Comparison of ENCODE assay signal across 8 mouse cellular contexts in genomic region chr17:29093110-29093952, GRCm38 (mm10). TPM values are rescaled to one million over a fixed set of nuclear protein-coding genes. Genes with fewer than 3 reads are reported as not detected.
DNase-seq lines count a peak whose midpoint lies in the region; ATAC-seq and TF ChIP-seq lines count a peak whose summit lies in the region.

No protein-coding gene starts in this region.

- peak; percentile 98 for DNase-seq in ES-E14 (ENCODE audit: low read depth, low spot score)
- peak; percentile 89 to 93 for DNase-seq in heart, postnatal 10 days
- peak; percentile 82 for DNase-seq in large intestine, adult 2 months (ENCODE audit: low read depth, low spot score)
- peak; percentile 96 to 97 for DNase-seq in lung, adult 18-20 months
- DNase-seq in testis, postnatal 14 days (ENCODE audit: low spot score), result peak; percentile 83

- H3K4me3 ChIP-seq in ES-E14 (ENCODE audit: insufficient read depth in 1 of 2, low read depth in 1 of 2, low read length in 2 of 2, poor library complexity in 1 of 2, severe bottlenecking in 1 of 2), result peak overlapping the region; percentile 74 to 76
- H3K4me3 ChIP-seq in forebrain, embryonic 13.5 days, result peak overlapping the region; percentile 48
- peak overlapping the region; percentile 49 for H3K4me3 ChIP-seq in neural tube, embryonic 15.5 days (replicated peaks)

- ATAC-seq in cerebellum, adult (ENCODE audit: insufficient number of reproducible peaks, low FRiP score, low TSS enrichment), result peak; percentile 39; the same call in 1 of the 2 replicates
- ATAC-seq in forebrain, embryonic 13.5 days, result peak; percentile 87
- ATAC-seq in neural tube, embryonic 15.5 days (ENCODE audit: low FRiP score), result peak; percentile 82

- intact Hi-C loops in heart, postnatal 10 days (cut with DNase I), result loop anchor here (2.0 kb wide), 1 partner anchor 15 kb away; no protein-coding TSS in a partner anchor

- no peak overlapping the region for H3K27ac ChIP-seq in ES-E14 (ENCODE audit: insufficient read depth, low read depth, low read length, poor library complexity, severe bottlenecking)
- H3K27ac ChIP-seq in forebrain, embryonic 13.5 days, result no peak overlapping the region
- 0 out of 2 replicates have a peak overlapping the region, but pooled peaks have one; percentile 23 for H3K27ac ChIP-seq in neural tube, embryonic 15.5 days (replicated peaks)

- 8% methylated on average over 36 of the region's 36 CpGs for WGBS in forebrain, embryonic 13.5 days
- 7% methylated on average over 36 of the region's 36 CpGs for WGBS in large intestine, adult 2 months
- WGBS in neural tube, embryonic 15.5 days, result 6% methylated on average over 36 of the region's 36 CpGs

- in situ Hi-C loops in ES-E14 (cut with MboI; ENCODE audit: low sequenced_read_pairs in 2 of 2, unreplicated experiment in 2 of 2), result loop anchor here (5.0 to 10.0 kb wide), 2 partner anchors 46 to 49 kb away; no protein-coding TSS in a partner anchor

- H3K36me3 ChIP-seq in ES-E14 (ENCODE audit: control insufficient read depth, insufficient read depth, low read length, poor library complexity, severe bottlenecking), result peaks cover 5% of the 10 kb centered on the region
- no peaks in the 10 kb centered on the region for H3K36me3 ChIP-seq in forebrain, embryonic 13.5 days (ENCODE audit: poor library complexity, severe bottlenecking)
- H3K36me3 ChIP-seq in neural tube, embryonic 15.5 days, result no peaks in the 10 kb centered on the region

- peak overlapping the region; percentile 73 for H3K9ac ChIP-seq in ES-E14 (ENCODE audit: insufficient read depth, low read depth, low read length, poor library complexity, severe bottlenecking)
- H3K9ac ChIP-seq in forebrain, embryonic 13.5 days, result peak overlapping the region; percentile 58
- H3K9ac ChIP-seq in neural tube, embryonic 15.5 days (replicated peaks), result peak overlapping the region; percentile 65

- H3K9me3 ChIP-seq in ES-E14 (ENCODE audit: control insufficient read depth, insufficient read depth, low read depth, low read length), result no peaks in the 10 kb centered on the region
- no peaks in the 10 kb centered on the region for H3K9me3 ChIP-seq in forebrain, embryonic 13.5 days (replicated peaks)
- no peaks in the 10 kb centered on the region for H3K9me3 ChIP-seq in neural tube, embryonic 15.5 days (replicated peaks)

- H3K4me2 ChIP-seq in forebrain, embryonic 13.5 days, result peak overlapping the region; percentile 78
- H3K4me2 ChIP-seq in neural tube, embryonic 15.5 days, result peak overlapping the region; percentile 80

- H3K27me3 ChIP-seq in forebrain, embryonic 13.5 days, result peaks cover 30% of the 10 kb centered on the region
- peaks cover 11% of the 10 kb centered on the region; the same call in 1 of the 2 replicates for H3K27me3 ChIP-seq in neural tube, embryonic 15.5 days (replicated peaks)

- H3K4me1 ChIP-seq in ES-E14 (ENCODE audit: control insufficient read depth in 2 of 2, insufficient read depth in 2 of 2, low read length in 2 of 2, poor library complexity in 1 of 2), result peaks cover 4 to 19% of the 10 kb centered on the region in 2 experiments; a peak in 2 of 4 replicates
- H3K4me1 ChIP-seq in forebrain, embryonic 13.5 days, result peaks cover 20% of the 10 kb centered on the region
- H3K4me1 ChIP-seq in neural tube, embryonic 15.5 days, result peaks cover 25% of the 10 kb centered on the region

TF ChIP-seq in ES-E14, 5 proteins besides CTCF, POLR2A, EP300 and RAD21:
- TF ChIP-seq HCFC1 (IDR thresholded peaks at IDR 0.05; ENCODE audit: borderline replicate concordance, insufficient read depth, low read length), result peak; percentile 71; the same call in 1 of the 2 replicates
- no peak for TF ChIP-seq CHD2 (IDR thresholded peaks at IDR 0.05; ENCODE audit: low read depth, low read length)
- no peak for TF ChIP-seq MAFK (IDR thresholded peaks at IDR 0.05; ENCODE audit: insufficient read depth, low read depth, low read length)
- TF ChIP-seq ZC3H11A (IDR thresholded peaks at IDR 0.05; ENCODE audit: borderline replicate concordance, low read depth, low read length), result no peak
- TF ChIP-seq ZNF384 (IDR thresholded peaks at IDR 0.05; ENCODE audit: low read depth, low read length), result no peak

RNA-seq across cellular contexts. Expression of gene Cdkn1a, which starts 2.6 kb away (rescaled TPM):
- 17.8 and 32.3 TPM in 2 replicates for total RNA-seq in ES-E14 (2012; rRNA removed)
- 29.3 and 38.6 TPM in 2 replicates for polyA plus RNA-seq in forebrain, embryonic 13.5 days (2015; fragmentation: Nextera tagmentation; extraction: Ambion mirVana)
- 100 to 1,000 TPM in 1 of 2 experiments, 10 to 100 TPM in 1; 46.2 to 180 TPM for total RNA-seq in heart, postnatal 10 days (2021)
- 197 and 230 TPM in 2 replicates for polyA plus RNA-seq in large intestine, adult 2 months (2012; rRNA removed)
- 99.0 and 99.7 TPM in 2 replicates for polyA plus RNA-seq in neural tube, embryonic 15.5 days (2015; fragmentation: Nextera tagmentation; extraction: Ambion mirVana)

RNA-seq across cellular contexts. Expression of gene Rab44, which starts 20.6 kb away (rescaled TPM):
- total RNA-seq in ES-E14 (2012; rRNA removed), result 0.31 and 0.85 TPM in 2 replicates
- polyA plus RNA-seq in forebrain, embryonic 13.5 days (2015; fragmentation: Nextera tagmentation; extraction: Ambion mirVana), result 0.18 TPM in 1 of 2 replicates, not detected in the other
- under 1 TPM; 0.34 to 0.87 TPM for total RNA-seq in heart, postnatal 10 days (2021)
- polyA plus RNA-seq in large intestine, adult 2 months (2012; rRNA removed), result 0.45 and 1.2 TPM in 2 replicates
- 0.15 and 3.7 TPM in 2 replicates for polyA plus RNA-seq in neural tube, embryonic 15.5 days (2015; fragmentation: Nextera tagmentation; extraction: Ambion mirVana)
